Mouse (Mus musculus) megakaryocyte, embryonic 14.5 days (primary cell): ENCODE results near the gene Fli1.

Experiments
- FLI1 ChIP-seq: IDR thresholded peaks from 2 replicates; pipeline ENCODE4 v1.6.1; 2012; ENCODE audit warnings: low read length, inconsistent platforms, mixed read lengths
- GATA1 ChIP-seq: IDR thresholded peaks from 3 replicates; pipeline ENCODE4 v1.6.1; 2012; ENCODE audit warnings: mixed read lengths, low read length, inconsistent platforms, borderline replicate concordance

DNA sequence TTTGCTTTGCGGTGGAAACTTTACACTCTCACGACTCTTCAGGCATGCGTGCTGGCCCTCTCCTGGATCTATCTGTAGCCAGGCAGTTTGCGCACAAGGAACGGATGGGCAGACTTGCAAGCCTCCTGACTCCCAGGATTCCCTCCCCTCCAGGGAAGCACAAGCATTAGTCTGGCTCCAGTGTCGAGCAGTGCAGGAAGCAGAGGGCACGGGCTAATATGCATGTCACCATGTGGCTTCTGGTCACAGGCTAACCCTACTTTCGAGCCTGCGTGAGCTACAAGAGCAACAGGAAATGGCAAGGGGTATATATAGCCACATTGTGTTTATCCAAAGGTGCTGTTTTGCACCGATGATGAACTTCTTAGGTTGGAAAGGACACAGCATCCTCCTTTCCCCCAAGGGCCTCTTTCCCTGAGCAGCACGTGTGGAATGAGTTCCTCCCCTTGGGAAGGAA is 38.6 kb downstream of the Fli1 start:
- TF ChIP-seq GATA1: no peak
- no peak for TF ChIP-seq FLI1
